Mouse (Mus musculus): ENCODE data around the gene Sebox.

The Sebox gene

DNA sequence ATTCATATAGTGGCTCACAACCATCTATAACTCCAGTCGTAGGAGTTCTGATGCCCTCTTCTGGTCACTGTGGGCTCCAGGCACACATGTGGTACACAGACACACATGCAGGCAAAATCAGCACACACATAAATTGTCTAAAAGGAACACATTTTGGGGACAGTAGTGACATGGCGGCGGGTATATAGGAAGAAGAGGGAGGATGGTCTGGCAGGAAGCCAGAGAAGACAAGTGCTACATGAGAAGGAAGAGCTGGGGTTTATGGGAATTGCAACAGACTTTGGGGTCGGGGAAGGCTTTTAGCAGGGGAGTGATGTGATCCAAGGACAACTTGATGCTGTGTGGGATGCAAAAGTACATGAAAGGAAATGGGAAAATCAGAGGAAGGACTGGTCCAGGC, 31.3 kb downstream of the Sebox start:
- no peak for DNase-seq (ENCODE audit: extremely low read depth, low read depth, low spot score)

DNA sequence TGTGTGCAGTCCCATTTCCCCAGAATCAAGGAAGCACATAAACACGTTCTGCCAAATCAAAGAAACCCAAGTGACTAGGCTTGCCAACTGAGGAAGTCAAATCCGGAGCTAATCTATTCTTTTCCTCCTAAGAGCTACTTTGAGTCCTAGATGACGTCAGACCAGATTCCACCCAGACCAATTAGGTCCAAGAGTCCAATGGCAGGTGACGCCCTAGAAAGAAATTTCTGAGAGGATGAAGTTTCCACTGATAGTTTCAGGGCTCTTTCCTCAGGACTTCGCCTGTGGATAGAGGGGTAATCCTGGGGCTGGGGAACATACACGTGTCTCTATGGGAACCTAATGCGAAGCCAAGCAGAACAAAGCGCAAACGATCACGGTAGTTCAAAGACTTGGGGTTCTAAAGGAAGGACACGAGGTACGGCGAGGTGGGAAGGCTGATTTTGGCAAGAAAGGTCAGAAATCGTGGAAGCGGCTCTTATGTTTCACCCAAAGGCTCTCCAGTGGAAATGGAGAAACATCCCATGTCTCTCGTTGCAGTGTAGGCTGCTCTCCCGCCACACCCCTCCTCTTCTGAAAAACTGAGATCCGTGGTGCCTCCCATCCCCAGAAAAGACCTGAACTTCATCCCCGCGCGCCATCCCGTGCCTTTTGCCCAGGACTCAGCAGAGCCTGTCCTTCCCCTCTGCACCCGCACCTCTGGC, 32.3 kb downstream of the Sebox start:
- DNase-seq (ENCODE audit: extremely low read depth, low read depth, low spot score), result no peak

DNA sequence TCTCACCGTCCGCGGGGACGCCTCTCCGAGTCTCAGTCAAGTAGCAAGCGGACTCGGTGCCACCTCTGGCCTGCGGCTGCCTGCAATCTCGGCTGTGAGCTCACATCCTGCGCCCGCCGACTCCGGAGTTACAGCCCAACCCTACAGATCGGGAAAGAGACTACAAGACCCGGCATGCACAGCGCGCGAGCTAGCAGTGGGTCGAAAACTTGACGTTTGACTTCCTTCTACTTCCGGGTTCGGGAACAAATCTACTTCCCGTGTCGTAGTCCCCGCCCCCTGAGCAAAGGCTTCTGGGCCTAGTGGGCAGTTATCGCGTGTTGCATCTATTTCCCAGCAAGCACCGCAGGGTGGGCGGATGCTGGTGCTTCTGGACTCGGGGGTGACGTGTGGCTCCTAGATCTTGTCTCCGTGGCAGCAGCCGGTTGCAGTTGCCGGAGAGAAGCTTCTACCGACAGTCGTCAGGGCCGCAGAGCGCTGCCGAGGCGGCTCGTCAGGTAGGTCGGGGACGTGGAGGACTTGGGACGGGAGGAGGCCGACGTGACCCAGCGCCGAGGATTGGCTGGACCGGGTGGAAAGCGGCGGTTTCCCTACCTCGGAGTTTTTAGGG, 32.9 kb downstream of the Sebox start, which contains the start of the genes Tnfaip1 and Ift20:
Tnfaip1 (minus strand) TSS at position 253 of the 610 bp plus-strand sequence.
Ift20 (plus strand) TSS at position 282 of the 610 bp plus-strand sequence.
- peak; percentile 95 for DNase-seq (ENCODE audit: extremely low read depth, low read depth, low spot score)

DNA sequence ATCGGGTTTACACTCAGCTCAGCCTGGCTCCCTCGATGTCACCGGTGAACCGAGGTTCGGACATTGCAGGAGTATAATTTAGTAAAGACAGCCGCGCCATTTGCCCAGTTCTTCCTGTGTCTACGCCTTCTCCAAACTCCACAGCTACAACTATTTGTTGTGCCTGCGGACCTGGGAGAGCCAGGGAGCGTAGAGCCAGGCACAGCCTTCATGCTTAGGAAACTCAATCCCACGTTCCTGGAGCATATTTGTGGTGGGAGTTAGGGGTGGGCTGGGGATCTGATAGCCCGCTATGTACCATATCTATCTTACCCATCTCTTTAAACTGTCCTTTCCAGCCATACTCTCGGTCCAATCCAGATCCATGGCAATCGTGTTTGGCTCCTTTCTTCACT, 33.4 kb downstream of the Sebox start:
- DNase-seq (ENCODE audit: extremely low read depth, low read depth, low spot score), result no peak

DNA sequence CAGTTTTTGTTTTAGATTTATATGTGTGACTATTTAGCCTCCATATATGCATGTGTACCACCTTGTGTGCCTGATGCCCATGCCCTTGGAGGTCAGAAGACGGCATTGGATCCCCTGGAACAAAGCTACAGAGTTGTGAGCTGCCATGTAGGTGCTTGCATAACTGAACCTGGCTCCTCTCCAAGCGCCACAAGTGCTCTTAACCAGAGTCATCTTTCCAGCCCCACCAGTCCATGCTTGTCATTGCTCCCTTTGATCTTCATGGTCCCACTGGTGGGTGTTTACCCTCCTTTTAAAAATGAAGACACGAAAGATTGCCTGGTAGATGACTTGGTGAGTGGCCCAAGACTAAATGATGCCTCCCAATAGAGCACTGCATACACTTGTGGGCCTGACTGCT, 37.1 kb downstream of the Sebox start:
- DNase-seq (ENCODE audit: extremely low read depth, low read depth, low spot score), result peak; percentile 80

DNA sequence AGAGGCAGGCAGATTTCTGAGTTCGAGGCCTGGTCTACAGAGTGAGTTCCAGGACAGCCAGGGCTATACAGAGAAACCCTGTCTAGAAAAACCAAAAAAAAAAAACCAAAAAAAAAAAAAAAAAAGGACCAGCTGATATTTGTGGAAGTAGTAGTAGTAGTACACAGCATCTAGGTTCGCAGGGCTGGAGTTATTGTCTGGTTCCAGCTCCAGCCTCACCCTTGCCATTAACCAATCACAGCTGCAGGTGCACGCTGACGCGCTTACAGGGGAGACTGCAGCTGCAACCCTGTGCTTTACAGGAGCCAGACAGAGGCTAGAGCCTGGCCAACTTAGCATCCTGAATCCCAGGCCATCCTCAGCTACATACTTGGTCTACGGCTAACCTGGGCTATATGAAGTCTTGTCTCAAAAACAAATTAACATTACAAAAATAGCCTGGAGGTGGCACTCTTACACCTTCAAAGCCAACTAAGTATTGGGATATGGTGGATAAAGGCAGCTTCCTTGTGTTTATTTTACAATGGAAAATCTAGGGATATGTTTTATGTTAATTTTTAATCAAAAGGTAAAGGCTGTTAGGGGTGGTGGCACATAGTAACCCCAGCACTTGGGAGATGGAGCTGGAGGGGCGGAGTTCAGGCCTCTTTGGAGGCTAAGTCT, 41.3 kb downstream of the Sebox start:
- DNase-seq (ENCODE audit: extremely low read depth, low read depth, low spot score), result no peak

DNA sequence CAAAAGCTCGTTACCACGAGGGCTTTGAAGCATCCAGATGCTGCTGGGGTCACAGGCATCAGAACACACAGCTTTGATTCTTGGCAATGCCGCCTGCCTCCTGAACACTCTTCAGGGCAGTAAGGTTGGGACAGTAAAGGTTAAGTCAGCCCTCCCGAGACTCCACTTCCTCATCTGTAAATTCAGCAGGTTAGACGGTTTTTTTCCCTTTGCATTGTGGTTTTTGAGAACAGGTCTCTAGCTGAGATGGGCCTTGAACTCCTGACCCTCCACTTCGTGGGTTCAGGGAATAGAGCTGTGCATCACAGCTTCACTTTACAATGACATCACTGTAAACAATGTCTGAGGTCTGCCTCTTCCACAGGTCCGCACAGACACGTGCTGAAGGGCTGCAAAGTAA, 41.9 kb downstream of the Sebox start:
- DNase-seq (ENCODE audit: extremely low read depth, low read depth, low spot score), result no peak

DNA sequence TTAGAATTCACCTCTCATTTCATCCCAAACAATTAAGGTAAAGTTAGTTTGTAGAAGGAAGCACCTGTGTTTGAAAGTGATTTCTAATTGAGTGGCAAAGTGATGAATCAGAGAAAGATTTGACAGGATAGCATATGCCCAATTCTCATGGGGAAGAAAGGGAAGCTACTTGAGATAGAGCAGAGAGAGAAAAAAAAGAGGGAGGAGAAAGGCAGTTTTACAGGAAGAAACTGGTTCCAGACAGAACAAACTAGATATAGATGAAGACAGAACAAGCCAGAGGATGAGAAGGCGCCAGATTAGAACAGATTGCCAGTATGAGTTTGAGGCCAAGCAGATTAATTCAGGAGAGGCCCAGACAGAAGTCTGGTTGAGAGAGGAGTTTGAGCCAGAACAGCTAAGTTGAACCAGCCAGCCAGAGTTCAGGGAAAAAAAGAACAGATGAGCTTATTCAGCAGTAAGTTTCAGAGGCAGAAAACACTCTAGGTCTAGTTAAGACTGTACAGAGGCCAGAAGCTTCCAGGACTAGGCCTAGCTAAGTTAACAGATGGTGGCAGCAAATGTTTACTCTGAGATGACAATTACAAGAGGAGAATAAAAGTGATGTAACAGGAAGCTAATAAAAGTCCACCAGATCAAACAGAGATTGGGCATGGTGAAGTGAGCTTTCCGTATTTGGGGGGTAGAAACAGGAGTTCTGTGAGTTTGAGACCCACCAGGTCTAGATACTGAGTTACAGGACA, 44.6 kb downstream of the Sebox start:
- no peak for DNase-seq (ENCODE audit: extremely low read depth, low read depth, low spot score)

DNA sequence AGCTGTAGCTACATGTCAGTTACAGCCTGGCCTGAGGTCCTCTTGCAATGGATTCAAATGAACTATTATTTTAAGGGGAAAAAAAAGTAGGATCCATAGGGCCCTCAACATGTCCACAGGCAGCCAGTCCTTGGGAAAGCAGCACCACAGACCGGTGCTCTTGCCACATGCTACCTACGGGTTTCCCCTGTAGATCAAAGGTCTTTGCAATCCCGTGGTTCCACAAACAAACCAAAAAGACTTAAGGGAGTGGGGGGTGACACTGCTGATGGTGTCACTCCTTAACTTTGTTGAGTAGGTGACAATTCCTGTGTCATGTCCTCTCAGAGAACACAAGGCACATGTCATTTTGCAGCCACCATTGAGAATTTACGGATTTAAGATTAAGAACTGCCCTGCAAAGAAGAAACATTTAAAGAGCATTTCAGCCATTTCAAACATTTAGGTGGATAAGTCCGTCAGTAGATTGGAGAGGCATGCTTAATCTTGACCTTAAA, 46.3 kb downstream of the Sebox start:
- DNase-seq (ENCODE audit: extremely low read depth, low read depth, low spot score), result no peak

DNA sequence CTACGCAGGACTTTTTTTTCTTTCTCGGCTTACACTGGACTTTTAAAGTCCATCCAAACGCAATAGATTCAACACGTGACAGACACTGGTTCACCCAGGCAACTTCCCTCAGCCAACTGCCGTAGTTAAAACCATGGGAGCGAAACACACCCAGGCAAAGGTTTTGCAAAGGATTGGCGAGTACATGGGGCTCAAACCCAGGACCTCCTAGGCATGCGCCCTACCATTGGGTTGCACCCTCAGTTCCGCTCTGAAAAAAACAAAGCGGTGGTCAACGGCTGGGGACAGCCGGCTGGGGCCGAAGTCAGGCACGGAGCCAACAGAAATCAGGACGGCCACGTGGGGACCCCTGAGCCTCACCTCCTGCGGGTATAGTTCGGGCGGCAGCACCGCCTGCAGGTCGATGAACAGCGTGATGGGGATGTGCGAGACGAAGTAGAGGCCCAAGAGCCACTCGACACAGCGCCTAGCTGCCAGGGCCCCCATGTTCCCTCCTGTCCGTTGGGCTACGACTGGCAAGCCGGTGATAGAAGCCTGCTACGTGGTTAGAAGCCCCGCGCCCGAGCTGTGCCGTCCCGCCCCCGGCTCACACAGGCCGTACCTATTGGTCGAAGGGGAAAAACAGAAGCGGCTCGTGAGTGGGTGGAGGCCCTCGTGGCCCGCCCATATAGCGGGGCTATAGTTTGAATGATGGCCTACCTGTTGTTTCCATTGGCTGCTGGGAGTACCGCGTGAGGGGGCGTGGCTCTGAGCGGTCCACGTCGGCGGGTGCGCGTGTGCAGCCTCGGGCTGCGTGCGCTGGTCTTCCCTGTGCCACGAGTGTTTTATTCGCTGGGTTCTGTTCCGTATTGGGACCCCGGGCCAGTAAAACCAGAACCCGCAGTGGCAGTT, 47.2 kb downstream of the Sebox start, which contains the start of gene Tmem97:
Tmem97 (minus strand) TSS at position 610 of the 891 bp plus-strand sequence.
- DNase-seq (ENCODE audit: extremely low read depth, low read depth, low spot score), result peak; percentile 78

DNA sequence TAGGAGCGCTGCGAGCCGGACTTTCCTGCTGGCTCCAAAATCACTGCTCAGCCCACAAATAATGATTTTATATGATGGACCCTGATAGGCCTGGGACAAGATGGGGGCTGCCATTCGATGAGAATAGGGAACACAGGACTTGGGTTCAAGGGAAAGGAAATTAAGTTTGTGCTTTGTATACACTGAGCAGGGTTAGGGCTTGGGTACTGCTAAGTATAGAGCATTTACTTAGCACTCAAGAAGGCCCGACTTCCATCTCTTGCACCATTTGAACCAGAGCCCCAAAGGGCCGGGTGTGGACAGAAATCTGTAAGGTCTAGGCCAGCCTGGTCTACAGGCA, 47.8 kb downstream of the Sebox start:
- DNase-seq (ENCODE audit: extremely low read depth, low read depth, low spot score), result no peak

Measured in fat pad, adult 2 months (tissue).